Mouse (Mus musculus): ENCODE results near the gene Ripor1.

DNA sequence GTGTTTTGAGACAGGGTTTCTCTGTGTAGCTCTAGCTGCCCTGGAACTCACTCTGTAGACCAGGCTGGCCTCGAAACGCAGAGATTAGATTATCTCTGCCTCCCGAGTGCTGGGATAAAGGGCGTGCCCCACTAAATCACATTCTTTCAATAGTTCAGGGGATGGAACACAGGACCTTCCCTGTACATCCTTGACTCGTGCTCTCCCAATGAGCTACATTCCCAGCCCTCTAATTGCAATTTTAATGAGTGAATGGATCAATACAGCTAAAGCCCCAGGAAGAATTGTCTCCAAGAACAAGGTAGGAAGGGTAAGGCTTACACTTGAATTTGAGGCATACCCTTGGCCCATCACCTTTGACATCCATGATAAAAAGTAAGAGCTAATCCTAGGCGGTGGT is 6.3 kb upstream of the Ripor1 start:
- TF ChIP-seq POLR2A (IDR thresholded peaks at IDR 0.05; ENCODE audit: low read depth, low read length), result no peak
- TF ChIP-seq CTCF (conservative IDR thresholded peaks at IDR 0.05; ENCODE audit: insufficient read depth, insufficient read length, low read depth, low read length), result no peak
